Mouse (Mus musculus) midbrain, embryonic 14.5 days (tissue): ENCODE measurements around the gene Bcl2l1. TPM values are rescaled to one million over a fixed set of nuclear protein-coding genes. Genes with fewer than 3 reads are reported as not detected.

Experiments used
- ATAC-seq: fragments of 200-750 bp; cut with Nextera tagmentation; 2 replicates; pipeline ENCODE4 v1.8.0; 2017; ENCODE audit warnings: moderate number of reproducible peaks, moderate library complexity; ENCODE audit not compliant: low FRiP score, low TSS enrichment
- DNase-seq: peaks from one replicate; pipeline ENCODE4 v3.0.0-alpha.2; 2015
- H3K27ac ChIP-seq: fragments of 300-500 bp; sonication (generic); replicated peaks from 2 replicates; pipeline ENCODE4 v1.5.1; 2014; ENCODE audit warnings: mild to moderate bottlenecking, low read depth, low read length, moderate library complexity
- H3K27me3 ChIP-seq: fragments of 300-500 bp; sonication (generic); 2 replicates; pipeline ENCODE4 v1.6.1; 2014; ENCODE audit warnings: low read length, control low read depth, mixed read lengths; ENCODE audit not compliant: control insufficient read depth, insufficient read depth
- H3K36me3 ChIP-seq: fragments of 300-500 bp; sonication (generic); 2 replicates; pipeline ENCODE4 v1.6.1; 2014; ENCODE audit warnings: low read length, control low read depth; ENCODE audit not compliant: control insufficient read depth, insufficient read depth
- H3K4me1 ChIP-seq: fragments of 300-500 bp; sonication (generic); 2 replicates; pipeline ENCODE4 v1.6.1; 2014; ENCODE audit warnings: mild to moderate bottlenecking, antibody characterized with exemption, low read length, control low read depth; ENCODE audit not compliant: control insufficient read depth, insufficient read depth
- H3K4me2 ChIP-seq: fragments of 300-500 bp; sonication (generic); 2 replicates; pipeline ENCODE4 v1.6.1; 2014; ENCODE audit warnings: mild to moderate bottlenecking, low read length, moderate library complexity
- H3K4me3 ChIP-seq: fragments of 300-500 bp; sonication (generic); replicated peaks from 2 replicates; pipeline ENCODE4 v1.5.1; 2014; ENCODE audit warnings: low read depth, low read length
- H3K9ac ChIP-seq: fragments of 300-500 bp; sonication (generic); replicated peaks from 2 replicates; pipeline ENCODE4 v1.6.1; 2014; ENCODE audit warnings: mild to moderate bottlenecking, low read length, moderate library complexity
- H3K9me3 ChIP-seq: fragments of 300-500 bp; sonication (generic); 2 replicates; pipeline ENCODE4 v1.6.1; 2016; ENCODE audit warnings: low read length, control low read depth, mixed read lengths; ENCODE audit not compliant: control insufficient read depth
- WGBS: fragments of 180-500 bp; shearing (Covaris S2); extraction: QIAGEN DNeasy Blood & Tissue Kit; methylation state at CpG from one replicate; pipeline ENCODE4 v1.1.7; 2014; 5-methylcytosine and 5-hydroxymethylcytosine counted together
- polyA plus RNA-seq: library from polyadenylated mRNA; unstranded; fragments of >200 nt; fragmentation: Nextera tagmentation; extraction: Ambion mirVana; gene quantifications from 2 replicates; pipeline ENCODE4 v1.2.1, GENCODE M21; 2014

The Bcl2l1 gene
- polyA plus RNA-seq, 1 experiment from 2014 or later: 208 TPM

DNA sequence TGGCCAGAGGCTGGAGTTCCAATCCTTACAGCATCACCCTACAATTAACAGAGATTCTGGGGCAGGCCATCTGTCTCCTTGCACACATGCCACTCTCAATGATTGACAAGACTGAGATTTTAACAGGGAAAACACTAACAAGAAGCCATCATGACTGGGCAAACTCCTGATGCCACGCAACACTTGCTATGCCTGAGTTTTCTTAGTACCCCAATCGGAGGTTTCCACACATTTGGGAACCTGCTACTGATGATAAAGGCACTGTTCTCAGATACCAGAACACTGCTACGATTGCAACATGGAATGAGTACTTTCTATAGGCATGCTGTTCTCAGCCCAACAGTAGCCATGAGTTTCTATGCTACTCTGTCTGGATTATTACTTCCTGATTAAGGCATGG is 5.0 kb downstream of the Bcl2l1 start:
- no peak overlapping the region for H3K9ac ChIP-seq
- peak overlapping the region; percentile 74 for H3K4me2 ChIP-seq
- DNase-seq (no peak), ATAC-seq (no peak)
- H3K27ac ChIP-seq: no peak overlapping the region
- H3K9me3 ChIP-seq: no peaks in the 10 kb centered on the region
- 91% methylated on average over 3 of the region's 3 CpGs for WGBS
- H3K4me3 ChIP-seq: no peak overlapping the region
- no peaks in the 10 kb centered on the region for H3K27me3 ChIP-seq
- peaks cover 59% of the 10 kb centered on the region for H3K4me1 ChIP-seq
- H3K36me3 ChIP-seq: peaks cover 24% of the 10 kb centered on the region

- no peak overlapping the region for H3K9ac ChIP-seq
- no peak overlapping the region for H3K27ac ChIP-seq
- no peak overlapping the region for H3K4me3 ChIP-seq
- no peaks in the 10 kb centered on the region for H3K9me3 ChIP-seq
- no peak for DNase-seq
- no peak for ATAC-seq
- no peaks in the 10 kb centered on the region for H3K27me3 ChIP-seq
- peaks cover 66% of the 10 kb centered on the region for H3K4me1 ChIP-seq
- peaks cover 24% of the 10 kb centered on the region for H3K36me3 ChIP-seq
- H3K4me2 ChIP-seq: peak overlapping the region; percentile 74
- 87% methylated on average over 2 of the region's 2 CpGs for WGBS
Observed at GRCm38 (mm10) chr2:152825713-152826112, 5.8 kb downstream of the Bcl2l1 start.

DNA sequence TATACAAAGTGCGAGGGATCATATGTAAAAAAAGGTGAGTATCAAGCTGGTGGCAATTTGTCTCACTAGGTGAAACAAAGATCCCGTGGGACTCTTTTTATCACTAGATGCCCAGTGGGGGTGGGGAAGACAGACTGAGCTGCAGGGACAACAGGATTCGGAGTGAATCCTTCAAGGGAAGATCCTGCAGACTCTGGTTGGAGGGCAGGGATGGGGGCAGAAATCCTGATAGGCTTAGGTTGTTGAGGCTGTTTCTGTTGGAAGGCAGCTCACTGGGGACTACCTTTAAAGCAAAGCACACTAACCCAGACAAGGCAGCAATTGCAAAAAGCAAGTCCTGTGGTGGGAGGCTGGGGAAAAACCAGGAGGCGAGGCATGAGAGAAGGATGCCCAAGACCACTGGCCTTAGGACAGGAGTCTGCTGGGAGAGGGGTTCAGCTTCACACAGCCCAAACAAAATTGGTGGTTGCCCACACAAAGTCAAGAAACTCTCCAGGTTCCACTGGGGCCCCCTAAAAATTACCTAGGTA is 6.3 kb downstream of the Bcl2l1 start:
- 83% methylated on average over 4 of the region's 4 CpGs for WGBS
- Histone ChIP-seq H3K36me3 (peaks cover 24% of the 10 kb centered on the region), H3K4me2 (peak overlapping the region; percentile 7; the same call in 1 of the 2 replicates), H3K4me3 (no peak overlapping the region), H3K27ac (no peak overlapping the region), H3K4me1 (peaks cover 69% of the 10 kb centered on the region), H3K9ac (no peak overlapping the region), H3K9me3 (no peaks in the 10 kb centered on the region), H3K27me3 (no peaks in the 10 kb centered on the region)
- DNase-seq: no peak
- ATAC-seq: no peak

- Histone ChIP-seq H3K36me3 (peaks cover 24% of the 10 kb centered on the region), H3K9me3 (no peaks in the 10 kb centered on the region), H3K4me1 (peaks cover 69% of the 10 kb centered on the region), H3K4me3 (no peak overlapping the region), H3K27me3 (no peaks in the 10 kb centered on the region), H3K27ac (no peak overlapping the region), H3K4me2 (0 out of 2 replicates have a peak overlapping the region, but pooled peaks have one; percentile 3), H3K9ac (no peak overlapping the region)
- WGBS: 83% methylated on average over 3 of the region's 3 CpGs
- DNase-seq (no peak), ATAC-seq (no peak)
Observed at GRCm38 (mm10) chr2:152824438-152825167, 6.9 kb downstream of the Bcl2l1 start.

GRCm38 (mm10) chr2:152823770-152824169 is 7.8 kb downstream of the Bcl2l1 start:
- H3K27ac ChIP-seq: no peak overlapping the region
- ATAC-seq (no peak), DNase-seq (no peak)
- peaks cover 29% of the 10 kb centered on the region for H3K36me3 ChIP-seq
- 98% methylated on average over 1 of the region's 1 CpGs for WGBS
- H3K4me3 ChIP-seq: no peak overlapping the region
- H3K27me3 ChIP-seq: no peaks in the 10 kb centered on the region
- H3K9ac ChIP-seq: no peak overlapping the region
- no peaks in the 10 kb centered on the region for H3K9me3 ChIP-seq
- H3K4me2 ChIP-seq: no peak overlapping the region
- peaks cover 61% of the 10 kb centered on the region for H3K4me1 ChIP-seq

DNA sequence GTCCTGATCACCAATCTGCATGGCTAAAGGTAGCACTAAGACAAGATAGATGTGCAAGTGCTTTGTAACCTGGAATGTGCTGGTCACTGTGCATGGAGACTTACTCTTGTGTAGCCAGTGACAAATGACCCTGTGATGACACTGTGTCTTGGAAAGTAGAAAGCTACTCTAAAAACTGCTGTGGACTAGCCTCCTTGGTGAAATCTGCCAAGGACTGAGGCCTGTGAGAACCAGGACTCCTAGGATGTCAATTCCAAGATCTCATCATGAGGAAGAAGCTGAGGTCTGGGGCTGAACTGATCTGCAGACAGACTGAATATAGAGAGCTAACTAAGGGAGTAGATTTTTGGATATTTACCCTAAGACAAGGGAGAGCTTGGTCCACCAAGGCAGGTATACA is 10.0 kb downstream of the Bcl2l1 start:
- DNase-seq (no peak), ATAC-seq (no peak)
- Histone ChIP-seq H3K27me3 (no peaks in the 10 kb centered on the region), H3K4me1 (peaks cover 51% of the 10 kb centered on the region), H3K4me2 (no peak overlapping the region), H3K4me3 (no peak overlapping the region), H3K9me3 (no peaks in the 10 kb centered on the region), H3K9ac (no peak overlapping the region), H3K27ac (no peak overlapping the region), H3K36me3 (peaks cover 27% of the 10 kb centered on the region)

GRCm38 (mm10) chr2:152821023-152821422 is 10.5 kb downstream of the Bcl2l1 start:
- H3K9me3 ChIP-seq: no peaks in the 10 kb centered on the region
- 71% methylated on average over 5 of the region's 5 CpGs for WGBS
- ATAC-seq: no peak
- H3K27me3 ChIP-seq: no peaks in the 10 kb centered on the region
- H3K36me3 ChIP-seq: peaks cover 26% of the 10 kb centered on the region
- H3K4me2 ChIP-seq: no peak overlapping the region
- peaks cover 49% of the 10 kb centered on the region for H3K4me1 ChIP-seq
- no peak for DNase-seq
- no peak overlapping the region for H3K4me3 ChIP-seq
- H3K9ac ChIP-seq: no peak overlapping the region
- no peak overlapping the region for H3K27ac ChIP-seq

DNA sequence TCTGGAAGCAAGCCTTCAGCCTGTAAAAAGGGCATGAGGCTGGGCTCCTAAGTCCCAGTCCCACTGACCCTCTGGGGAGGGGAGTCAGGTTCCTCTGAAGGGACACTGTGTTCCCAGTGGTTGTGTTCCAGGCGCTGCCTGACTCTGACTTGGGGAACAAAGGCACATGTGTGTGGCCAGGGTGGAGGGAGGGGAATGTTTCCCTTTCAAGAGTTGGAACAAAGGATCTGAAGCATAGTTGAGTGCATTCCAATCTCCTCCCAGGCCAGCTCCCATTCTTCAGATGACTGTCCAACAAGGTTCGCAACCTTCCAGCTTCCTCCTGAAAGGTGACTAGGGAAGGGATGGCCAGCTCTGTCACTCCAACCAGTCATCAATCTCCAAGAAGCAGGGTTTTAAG is 11.2 kb downstream of the Bcl2l1 start:
- Histone ChIP-seq H3K4me2 (no peak overlapping the region), H3K27me3 (no peaks in the 10 kb centered on the region), H3K9ac (no peak overlapping the region), H3K4me3 (no peak overlapping the region), H3K4me1 (peaks cover 42% of the 10 kb centered on the region), H3K27ac (no peak overlapping the region), H3K36me3 (peaks cover 21% of the 10 kb centered on the region), H3K9me3 (no peaks in the 10 kb centered on the region)
- no peak for ATAC-seq
- peak; percentile 26 for DNase-seq
- 5% methylated on average over 2 of the region's 2 CpGs for WGBS

DNA sequence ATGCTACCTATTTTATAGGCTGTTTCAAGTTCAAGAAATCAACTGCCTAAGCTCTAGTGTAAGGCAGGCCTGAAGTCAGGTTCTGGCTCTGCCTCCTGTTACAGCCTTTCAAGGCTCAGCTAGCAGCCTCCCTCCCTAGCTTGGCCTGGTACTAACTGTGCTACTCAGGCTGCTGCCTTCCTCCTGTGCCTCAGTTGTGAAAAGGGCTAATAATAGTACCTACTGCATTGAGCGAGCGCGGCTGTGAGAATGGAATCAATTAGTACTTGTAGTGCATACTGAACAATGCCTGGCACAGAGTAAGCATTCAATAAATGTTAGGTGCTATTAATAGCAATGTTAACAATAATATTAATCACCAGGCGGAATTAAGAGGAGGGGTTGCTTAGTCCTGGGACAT is 11.6 kb downstream of the Bcl2l1 start:
- Histone ChIP-seq H3K27ac (no peak overlapping the region), H3K4me1 (peaks cover 38% of the 10 kb centered on the region), H3K27me3 (no peaks in the 10 kb centered on the region), H3K4me3 (no peak overlapping the region), H3K36me3 (peaks cover 16% of the 10 kb centered on the region), H3K9me3 (no peaks in the 10 kb centered on the region), H3K4me2 (no peak overlapping the region), H3K9ac (no peak overlapping the region)
- ATAC-seq (no peak), DNase-seq (no peak)
- 71% methylated on average over 4 of the region's 4 CpGs for WGBS
